8 mouse cellular contexts compared by ENCODE assay signal in genomic region chr5:103910748-103911409, GRCm38 (mm10). TPM values are rescaled to one million over a fixed set of nuclear protein-coding genes. Genes with fewer than 3 reads are reported as not detected.
DNase-seq lines count a peak whose midpoint lies in the region; ATAC-seq and TF ChIP-seq lines count a peak whose summit lies in the region.

Gene Klhl8 (minus strand): TSS chr5:103911259.

- peak within 1 kb of the TSS; percentile 95 for H3K9ac ChIP-seq in heart, embryonic 13.5 days
- H3K9ac ChIP-seq in liver, embryonic 11.5 days (ENCODE audit: low read depth, low read length), result peak within 1 kb of the TSS; percentile 77

- H3K27me3 ChIP-seq in heart, embryonic 13.5 days (replicated peaks), result no peaks in the 10 kb centered on the region; the same call in 1 of the 2 replicates
- H3K27me3 ChIP-seq in liver, embryonic 11.5 days (replicated peaks; ENCODE audit: control insufficient read depth, insufficient read depth, low read length), result no peaks in the 10 kb centered on the region
- H3K27me3 ChIP-seq in myocyte (ENCODE audit: control insufficient read depth, insufficient read depth, insufficient read length), result peaks cover 10% of the 10 kb centered on the region

- H3K4me3 ChIP-seq in brown adipose tissue, adult 24 weeks (ENCODE audit: insufficient read depth, low read depth, low read length), result peak within 1 kb of the TSS; percentile 99
- H3K4me3 ChIP-seq in heart, embryonic 13.5 days, result peak within 1 kb of the TSS; percentile 94
- H3K4me3 ChIP-seq in liver, embryonic 11.5 days (ENCODE audit: low read depth, low read length), result peak within 1 kb of the TSS; percentile 79
- H3K4me3 ChIP-seq in myocyte, result peak within 1 kb of the TSS; percentile 18

- H3K27ac ChIP-seq in brown adipose tissue, adult 24 weeks (replicated peaks; ENCODE audit: low read depth, low read length), result 0 out of 2 replicates have a peak within 1 kb of the TSS, but pooled peaks have one; percentile 33
- H3K27ac ChIP-seq in heart, embryonic 13.5 days (replicated peaks), result no peak within 1 kb of the TSS; the same call in 1 of the 2 replicates
- H3K27ac ChIP-seq in liver, embryonic 11.5 days (ENCODE audit: low read depth, low read length), result no peak within 1 kb of the TSS

- peak within 1 kb of the TSS; percentile 76 for H3K4me2 ChIP-seq in heart, embryonic 13.5 days
- peak within 1 kb of the TSS; percentile 93 for H3K4me2 ChIP-seq in liver, embryonic 11.5 days
- peak within 1 kb of the TSS; percentile 71 for H3K4me2 ChIP-seq in myocyte (ENCODE audit: low read depth)

- H3K36me3 ChIP-seq in heart, embryonic 13.5 days, result no peaks in the 10 kb centered on the region
- no peaks in the 10 kb centered on the region for H3K36me3 ChIP-seq in liver, embryonic 11.5 days (ENCODE audit: control insufficient read depth, insufficient read depth, low read length)
- no peaks in the 10 kb centered on the region for H3K36me3 ChIP-seq in myocyte (ENCODE audit: control insufficient read depth, insufficient read depth)

- no peaks in the 10 kb centered on the region for H3K9me3 ChIP-seq in heart, embryonic 13.5 days
- H3K9me3 ChIP-seq in liver, embryonic 11.5 days (ENCODE audit: control insufficient read depth, low read length), result no peaks in the 10 kb centered on the region

- no peaks in the 10 kb centered on the region for H3K79me2 ChIP-seq in myocyte (ENCODE audit: control insufficient read depth, insufficient read depth)

- H3ac ChIP-seq in myocyte (ENCODE audit: control insufficient read depth, insufficient read length), result peak within 1 kb of the TSS; percentile 39

- peak; percentile 86 for DNase-seq in CD4-positive, CD25-positive, alpha-beta regulatory T cell, adult 2 months (ENCODE audit: low read depth, low spot score)
- peak; percentile 94 for DNase-seq in kidney, postnatal 10 days
- peak; percentile 85 for DNase-seq in liver, embryonic 11.5 days (ENCODE audit: low spot score)
- peak; percentile 76 to 86 for DNase-seq in spleen, postnatal 4 days (ENCODE audit: low spot score in 2 of 2)

- peak; percentile 95 for ATAC-seq in erythroid progenitor cell, adult 5-6 weeks (replicated peaks; ENCODE audit: low FRiP score, poor library complexity, severe bottlenecking)
- ATAC-seq in heart, embryonic 13.5 days (ENCODE audit: extremely low read depth, insufficient number of reproducible peaks, low FRiP score, low TSS enrichment), result peak; percentile 88
- peak; percentile 98 for ATAC-seq in liver, embryonic 11.5 days (replicated peaks; ENCODE audit: low FRiP score)

- under 1% methylated on average over 71 of the region's 86 CpGs for WGBS in heart, embryonic 13.5 days
- WGBS in liver, embryonic 11.5 days, result under 1% methylated on average over 78 of the region's 86 CpGs

- TF ChIP-seq POLR2A in myocyte (IDR thresholded peaks at IDR 0.05; ENCODE audit: insufficient read length, low read depth), result peak; percentile 79

- no peaks in the 10 kb centered on the region for H3K4me1 ChIP-seq in brown adipose tissue, adult 24 weeks (ENCODE audit: control insufficient read depth, insufficient read depth, insufficient read length, low read length)
- peaks cover 20% of the 10 kb centered on the region; the same call in 1 of the 2 replicates for H3K4me1 ChIP-seq in heart, embryonic 13.5 days
- H3K4me1 ChIP-seq in liver, embryonic 11.5 days (replicated peaks; ENCODE audit: control insufficient read depth, insufficient read depth, low read length), result no peaks in the 10 kb centered on the region

TF ChIP-seq in myocyte, 11 proteins besides CTCF, POLR2A, EP300 and RAD21:
- TF ChIP-seq POLR2AphosphoS2 (IDR thresholded peaks at IDR 0.05; ENCODE audit: insufficient read length, low read depth), result peak; percentile 57
- no peak for TF ChIP-seq SRF (IDR thresholded peaks at IDR 0.05; ENCODE audit: control insufficient read depth, insufficient read length, low read depth)

RNA-seq across cellular contexts. Expression of gene Klhl8, which starts in this region (rescaled TPM):
- 3.0 and 3.7 TPM in 2 replicates for polyA plus RNA-seq in brown adipose tissue, adult 24 weeks (2012; ENCODE audit: insufficient read depth, insufficient read length, missing spikeins)
- 0.42 TPM in 1 of 2 replicates, not detected in the other for total RNA-seq in erythroid progenitor cell, adult 5-6 weeks (2015; ENCODE audit: low replicate concordance)
- total RNA-seq in erythroid progenitor cell, adult 5-6 weeks (2017; ENCODE audit: low replicate concordance), result 0.53 TPM in 1 of 2 replicates, not detected in the other
- polyA plus RNA-seq in heart, embryonic 13.5 days (2015; fragmentation: Nextera tagmentation; extraction: Ambion mirVana), result 8.5 and 10.2 TPM in 2 replicates
- 4.1 and 4.5 TPM in 2 replicates for polyA plus RNA-seq in liver, embryonic 11.5 days (2014; fragmentation: Nextera tagmentation; extraction: Ambion mirVana)
- 7.2 TPM for polyA plus RNA-seq in myocyte (2012; fragmentation: generic; extraction: Trizol)

Comparison
In these comparisons a context has a peak if more than half of its experiments do, and no peak if none do; other contexts are left out.
1. Peak in ATAC-seq in erythroid progenitor cell, adult 5-6 weeks; RNA of the gene not detected or under 1 TPM.
2. H3K4me3 ChIP-seq: peak in every context shown above with its lines; median percentile 99 in brown adipose tissue, adult 24 weeks; 94 in heart, embryonic 13.5 days; 79 in liver, embryonic 11.5 days; 18 in myocyte.